Mouse (Mus musculus) G1E-ER4 (cell line): ENCODE measurements around the gene Tada2a. TPM values are rescaled to one million over a fixed set of nuclear protein-coding genes. Genes with fewer than 3 reads are reported as not detected.

ENCODE experiments used
- GATA1 ChIP-seq: IDR thresholded peaks from one replicate; pipeline ENCODE4 v1.8.0; 2012; ENCODE audit warnings: low read length, inconsistent platforms
- polyA plus RNA-seq: library from polyadenylated mRNA; stranded (reverse); fragments of >175 nt; gene quantifications from 2 replicates; pipeline ENCODE4 v1.2.3, GENCODE M21; 2012

Gene Tada2a
- polyA plus RNA-seq = 1.7 and 2.1 TPM in 2 replicates

DNA sequence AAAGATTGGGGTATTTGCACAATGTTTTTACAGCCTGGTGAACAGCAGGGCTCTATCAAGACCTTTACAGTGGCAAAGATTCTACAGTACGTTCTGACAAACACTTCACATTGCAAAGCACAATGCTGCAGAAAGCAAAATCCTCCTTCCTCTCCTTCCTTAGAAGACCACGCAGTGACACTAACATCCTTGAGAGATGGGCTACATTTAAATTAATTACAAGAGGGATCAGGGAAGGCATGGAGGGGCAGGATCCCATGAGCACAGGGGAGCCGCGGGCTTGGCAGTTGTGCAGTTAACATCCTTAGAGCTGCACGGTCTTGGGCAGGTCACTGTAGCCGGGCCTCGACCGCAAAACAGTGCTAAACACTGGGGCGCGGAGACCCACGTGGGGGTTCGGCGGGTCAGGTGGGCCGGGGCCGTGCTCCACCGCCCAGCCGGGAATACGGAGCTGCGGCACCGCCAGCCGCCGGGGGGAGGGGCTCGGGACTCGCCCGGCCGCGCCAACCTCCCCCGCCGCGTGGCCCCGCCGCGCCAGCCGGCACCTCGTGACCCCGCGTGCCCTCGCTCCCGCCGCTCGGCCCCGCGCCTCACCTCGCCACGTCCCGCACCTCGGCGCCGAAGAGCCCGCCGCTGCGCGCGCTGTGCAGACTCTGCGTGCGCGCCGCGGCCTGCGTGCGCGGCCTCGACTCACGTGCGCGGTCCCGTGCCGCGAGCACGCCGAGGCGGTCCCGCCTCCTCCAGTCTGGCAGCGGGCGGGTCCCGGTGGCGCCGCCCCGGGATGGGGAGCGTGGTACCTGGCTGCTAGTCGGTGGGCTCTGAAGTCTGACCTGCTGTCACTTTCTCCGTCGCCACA is at the start of gene Tada2a, which contains the start of gene Acaca:
Gene Tada2a (minus strand): TSS at position 658 of the 856 bp plus-strand sequence.
Gene Acaca (plus strand): TSS at position 730 of the 856 bp plus-strand sequence.
- no peak for TF ChIP-seq GATA1

DNA sequence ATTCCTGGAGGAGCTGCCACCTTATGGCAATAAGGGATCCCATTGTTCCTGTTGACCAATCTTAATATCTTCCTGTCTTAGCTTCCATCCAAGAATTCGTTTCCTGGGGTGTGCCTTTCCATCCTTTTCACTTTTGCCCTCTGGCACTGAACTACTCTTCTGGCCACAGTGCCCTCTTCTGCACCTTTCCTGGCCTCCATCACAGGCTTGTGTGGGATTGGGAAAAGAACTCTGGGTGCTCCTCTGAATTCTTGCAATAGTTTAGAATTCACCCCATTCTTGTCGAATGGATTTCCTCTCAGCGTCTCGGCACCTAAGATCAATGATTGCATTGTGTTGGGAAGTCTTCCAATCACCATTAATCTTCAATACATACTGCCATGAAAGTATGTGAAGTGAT is 49.2 kb upstream of the Tada2a start:
- no peak for TF ChIP-seq GATA1

DNA sequence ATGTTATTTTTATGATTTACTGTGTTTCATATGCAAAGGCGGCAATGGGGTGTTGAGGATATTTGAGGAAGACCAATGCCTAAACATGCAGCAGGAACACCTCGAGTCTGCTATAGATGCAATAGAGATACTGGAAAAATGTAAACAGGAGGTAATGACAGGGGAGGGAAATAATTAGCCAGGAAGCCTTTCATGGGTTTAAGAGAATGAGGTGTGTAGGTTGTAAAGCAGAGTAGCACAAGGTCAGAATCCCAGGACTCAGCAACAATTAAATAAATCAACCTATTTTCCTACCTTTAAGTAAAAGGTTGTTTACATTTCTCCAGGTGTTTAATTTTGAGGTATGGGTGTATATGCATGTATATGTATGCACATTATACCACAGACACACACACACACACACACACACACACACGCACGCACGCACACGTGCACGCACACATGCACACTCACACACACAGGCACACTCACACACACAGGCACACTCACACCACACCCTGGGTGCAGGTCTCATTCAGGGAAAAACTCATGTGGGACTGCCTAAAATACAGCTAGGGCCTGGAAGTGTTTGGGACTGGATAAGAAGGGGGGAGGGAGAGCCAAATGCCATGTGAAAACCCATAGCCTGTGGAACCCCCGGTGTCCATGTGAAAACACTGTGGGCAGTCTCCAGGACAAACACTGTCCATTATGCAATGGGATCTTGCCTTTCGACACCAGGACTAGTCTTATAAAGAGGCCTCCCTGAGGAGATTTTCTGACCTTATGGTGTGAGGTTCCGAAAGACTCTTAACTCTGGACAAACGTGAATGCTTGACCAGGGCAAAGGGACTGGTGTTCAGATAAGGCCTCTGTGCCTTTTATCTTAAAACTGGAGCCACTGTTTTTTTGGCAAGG is 43.4 kb upstream of the Tada2a start:
- no peak for TF ChIP-seq GATA1

DNA sequence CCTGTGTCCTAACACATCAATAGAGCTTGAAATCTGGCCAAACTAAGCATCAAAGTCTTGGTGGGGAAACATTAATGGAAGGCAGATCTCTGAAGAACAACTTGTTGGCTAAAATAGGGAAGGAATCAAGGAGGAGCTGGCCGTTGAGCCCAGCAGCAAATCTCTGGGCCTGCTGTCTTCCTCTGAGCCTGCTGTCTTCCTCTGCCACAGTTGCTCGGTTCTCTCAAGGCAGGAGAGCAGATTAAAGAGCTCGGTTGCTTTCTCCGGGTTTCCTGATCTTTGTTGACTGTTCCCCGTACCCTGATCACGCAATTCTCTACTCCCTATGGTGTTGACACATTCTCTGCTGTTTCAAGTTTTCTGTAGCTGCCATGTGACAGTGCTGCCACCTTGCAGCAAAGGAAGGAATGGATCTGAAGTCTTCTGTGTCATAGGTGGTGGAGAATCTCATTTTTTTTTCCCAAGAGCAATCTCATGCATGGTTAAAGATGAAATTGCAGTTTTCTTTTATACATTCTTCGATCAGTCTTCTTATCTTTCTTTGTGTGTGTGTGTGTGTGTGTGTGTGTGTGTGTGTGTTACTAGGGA is 39.4 kb upstream of the Tada2a start:
- no peak for TF ChIP-seq GATA1

DNA sequence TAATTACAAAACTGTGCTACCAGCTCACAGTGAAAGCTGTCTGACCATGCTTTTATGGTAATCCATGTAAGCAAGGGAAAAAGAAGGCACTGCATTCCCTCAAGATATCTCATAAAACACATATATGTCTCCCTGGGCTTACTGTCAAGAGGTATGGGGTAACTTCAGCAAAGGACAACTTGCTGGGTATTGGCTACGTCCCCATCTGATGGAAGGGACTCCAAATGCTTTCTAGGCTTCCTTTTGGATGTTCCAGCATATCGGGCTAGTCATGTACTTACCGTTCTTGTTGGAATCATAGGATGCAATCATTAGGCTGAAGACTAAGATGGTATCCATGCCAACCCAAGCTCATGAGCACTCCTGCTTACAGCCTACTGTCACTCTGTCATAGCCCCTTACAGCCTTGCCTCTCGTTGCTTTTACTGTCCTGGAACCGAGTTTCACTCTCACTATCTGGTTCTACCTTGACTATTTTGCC is 37.7 kb upstream of the Tada2a start, which contains the start of gene Gm11437:
Gene Gm11437 (minus strand): TSS at position 431 of the 481 bp plus-strand sequence.
- no peak for TF ChIP-seq GATA1

DNA sequence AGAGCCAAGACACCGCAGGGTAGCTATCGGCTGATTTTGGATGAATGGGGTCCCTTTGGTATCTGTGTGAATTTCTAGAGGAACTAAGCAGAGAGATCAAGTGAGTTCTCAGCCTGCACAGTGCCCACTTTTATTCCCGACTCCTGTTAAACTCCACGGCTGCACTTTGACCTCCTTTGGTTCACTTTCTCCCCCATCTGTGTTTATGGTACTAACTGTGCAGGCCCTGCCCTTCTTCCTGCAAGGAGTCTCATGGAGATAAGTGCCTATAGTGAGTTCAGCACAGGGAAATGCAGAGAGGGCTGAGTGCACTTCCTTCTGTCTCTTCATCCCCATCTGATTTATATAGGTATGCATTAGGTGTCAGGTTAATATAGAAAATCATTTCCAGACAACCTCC is 35.2 kb upstream of the Tada2a start:
- TF ChIP-seq GATA1 = no peak

DNA sequence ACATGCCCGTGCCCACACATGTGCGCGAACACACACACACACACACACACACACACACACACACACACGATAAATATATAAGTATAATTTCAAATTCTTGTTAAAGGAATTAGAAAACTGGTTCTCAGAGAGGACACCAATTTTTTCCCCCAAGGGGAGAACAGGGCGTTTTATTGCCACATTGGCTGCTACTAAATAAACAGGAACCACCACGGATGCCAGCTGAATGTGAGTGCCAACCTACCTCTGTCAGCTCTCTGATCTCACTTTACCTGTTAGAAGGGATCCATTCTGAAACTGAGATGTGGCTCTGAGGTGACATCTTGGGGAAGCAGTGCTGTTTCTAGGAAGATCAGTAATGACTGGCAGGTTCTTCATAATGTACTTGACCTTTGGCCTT is 34.7 kb upstream of the Tada2a start:
- no peak for TF ChIP-seq GATA1

DNA sequence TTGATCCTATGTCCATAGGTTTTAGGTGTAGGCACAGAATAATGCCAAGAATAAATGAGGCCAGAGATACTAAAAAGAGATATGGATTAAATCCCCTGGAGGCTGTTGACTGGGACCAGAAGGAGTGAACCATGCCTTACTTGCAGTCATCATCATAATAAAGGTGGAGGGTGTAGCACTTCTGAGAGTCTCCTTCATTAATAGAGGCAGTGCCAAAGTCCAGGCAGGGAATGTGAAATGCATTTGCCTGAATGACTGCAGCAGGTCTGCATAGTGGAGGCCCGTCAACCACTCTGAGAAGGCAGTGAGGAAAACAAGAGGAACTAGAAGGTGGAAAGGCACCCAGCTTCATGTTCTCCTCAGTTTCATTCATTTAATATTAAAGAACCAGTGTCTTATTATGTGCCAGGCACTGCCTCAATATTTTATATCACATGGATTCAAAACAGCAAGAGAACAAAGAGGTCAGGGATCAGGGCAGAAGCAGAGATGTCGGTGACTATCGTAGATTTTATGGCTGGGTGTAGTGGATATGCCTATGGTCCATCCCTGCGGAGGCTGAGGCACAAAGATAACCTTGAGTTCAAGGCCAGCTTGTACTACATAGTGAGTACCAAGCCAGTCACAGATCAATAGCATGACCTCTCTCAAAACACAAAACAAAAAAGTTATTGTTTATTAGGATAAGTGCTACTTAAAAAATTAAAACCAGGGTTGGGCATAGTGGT is 27.3 kb upstream of the Tada2a start:
- no peak for TF ChIP-seq GATA1

DNA sequence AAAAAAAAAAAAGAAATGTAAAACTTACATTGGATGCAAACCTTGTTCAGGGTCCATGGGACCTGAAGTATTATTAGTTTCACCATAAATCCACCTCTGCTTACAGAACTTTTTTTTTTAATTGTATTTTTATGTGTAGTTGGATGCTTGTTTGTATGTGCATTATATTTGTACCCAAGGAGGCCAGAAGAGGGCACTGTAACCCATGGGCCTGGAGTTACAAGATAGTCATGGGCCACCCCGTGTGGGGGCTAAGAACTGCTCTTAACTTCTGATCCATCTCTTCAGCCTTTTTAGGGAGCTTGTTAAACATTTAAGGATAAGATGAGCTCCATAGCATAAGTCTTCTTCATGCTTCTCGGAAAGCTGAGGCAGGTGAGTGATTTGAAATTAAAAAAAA is 21.5 kb upstream of the Tada2a start:
- TF ChIP-seq GATA1 = no peak

DNA sequence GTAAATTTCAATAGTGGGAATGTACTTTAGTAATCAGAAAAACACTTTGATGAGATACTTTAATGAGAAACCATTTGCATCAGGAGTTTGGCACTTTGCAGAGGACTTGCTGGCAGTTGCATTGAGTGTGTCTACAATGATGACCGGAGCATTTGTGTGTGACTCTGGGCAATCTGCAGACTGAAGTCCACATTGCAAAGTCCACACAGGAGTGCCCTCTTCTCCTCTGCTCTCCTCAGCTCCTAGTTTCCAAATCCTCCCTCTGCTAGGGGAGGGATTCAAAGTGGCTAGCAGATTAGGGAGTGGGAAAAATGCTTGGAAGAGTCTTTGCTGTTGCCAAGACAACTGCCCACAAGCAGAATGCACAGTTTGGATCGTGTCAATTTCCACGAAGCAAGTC is 16.7 kb upstream of the Tada2a start:
- no peak for TF ChIP-seq GATA1

DNA sequence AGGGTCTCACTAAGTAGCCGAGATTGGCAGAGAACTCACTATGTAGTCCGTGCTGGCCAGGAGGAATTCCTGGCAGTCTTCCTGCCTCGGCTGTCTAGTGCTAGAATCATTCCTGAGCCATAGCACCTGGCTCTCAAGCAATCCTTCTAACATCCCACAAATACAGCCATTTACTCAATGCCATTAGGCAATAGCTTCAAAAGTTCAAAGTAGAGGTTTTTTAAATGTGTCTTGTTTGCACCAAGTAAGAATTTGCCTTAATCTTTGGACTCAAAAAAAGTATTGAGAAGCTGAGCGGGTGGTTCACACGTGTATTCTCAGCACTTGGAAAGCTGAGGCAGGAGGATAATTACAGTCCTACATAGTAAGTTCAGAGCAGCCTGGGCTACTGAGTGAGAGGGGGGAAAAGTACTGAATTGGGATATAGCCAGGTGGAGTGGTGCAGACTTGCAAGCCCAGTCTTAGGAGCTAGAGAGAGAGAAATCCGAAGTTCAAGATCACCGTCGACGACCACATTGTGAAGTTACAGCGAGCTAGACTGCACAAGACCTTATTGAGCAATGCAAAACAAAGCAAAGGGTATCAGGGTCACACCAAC is 15.9 kb upstream of the Tada2a start:
- no peak for TF ChIP-seq GATA1

DNA sequence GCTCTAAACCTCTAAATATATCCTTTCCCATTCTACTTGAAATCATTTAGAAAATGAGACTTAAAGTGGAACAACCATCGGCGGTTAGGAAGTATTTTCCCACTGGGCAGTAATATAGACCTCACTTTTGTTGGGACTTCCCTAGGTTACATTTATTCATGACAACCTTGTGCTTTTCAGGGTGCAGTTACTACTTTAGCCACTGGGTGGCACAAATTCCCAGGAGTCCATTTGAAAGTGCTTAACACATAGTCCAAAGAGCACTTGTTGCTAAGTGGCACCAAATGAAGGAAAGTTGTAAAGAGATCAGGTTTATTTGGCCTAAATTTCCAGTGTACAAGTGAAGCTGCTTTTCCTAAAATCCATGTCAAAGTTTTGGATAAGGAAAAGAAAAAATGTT is 12.4 kb upstream of the Tada2a start:
- TF ChIP-seq GATA1 = no peak

DNA sequence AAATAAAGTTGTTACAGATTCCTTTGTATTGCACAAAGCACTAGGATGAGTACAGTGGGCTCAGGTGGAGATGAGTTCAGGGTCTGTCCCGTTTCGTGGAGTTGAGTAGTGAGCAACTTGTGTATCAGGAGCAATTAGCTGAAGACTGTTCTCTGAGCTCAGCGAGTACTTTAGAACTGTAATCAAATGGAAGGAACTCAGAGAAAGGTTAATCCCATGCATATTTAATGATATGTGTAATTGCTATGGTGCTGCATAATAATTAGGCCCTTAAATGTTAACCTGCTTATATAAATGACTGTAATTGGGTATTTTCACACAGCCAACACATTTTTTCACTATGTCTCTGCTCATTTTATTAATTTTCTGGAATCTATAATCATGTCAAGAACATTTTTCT is 7.1 kb upstream of the Tada2a start:
- no peak for TF ChIP-seq GATA1

DNA sequence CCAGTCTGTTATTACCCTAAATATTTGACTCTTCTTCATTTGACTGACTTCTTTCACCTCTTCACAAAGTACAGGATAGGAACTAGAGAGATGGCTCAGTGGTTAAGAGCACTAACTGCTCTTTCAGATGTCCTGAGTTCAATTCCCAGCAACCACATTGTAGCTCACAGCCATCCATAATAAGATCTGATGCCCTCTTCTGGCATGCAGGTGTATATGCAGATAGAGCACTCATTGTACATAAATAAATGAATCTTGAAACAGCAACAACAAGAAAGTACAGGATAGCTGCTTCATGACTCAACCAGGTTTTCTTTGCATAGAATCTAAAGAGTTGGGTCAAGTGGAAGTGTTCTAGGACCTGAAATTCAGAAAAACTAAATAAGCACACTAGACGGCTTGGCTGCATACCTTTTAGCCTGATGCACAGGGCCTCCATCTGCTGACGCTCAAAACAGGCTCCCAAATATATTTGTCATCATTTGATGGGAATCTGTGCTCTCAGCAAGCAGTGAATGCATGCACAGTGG is 5.0 kb upstream of the Tada2a start:
- no peak for TF ChIP-seq GATA1

DNA sequence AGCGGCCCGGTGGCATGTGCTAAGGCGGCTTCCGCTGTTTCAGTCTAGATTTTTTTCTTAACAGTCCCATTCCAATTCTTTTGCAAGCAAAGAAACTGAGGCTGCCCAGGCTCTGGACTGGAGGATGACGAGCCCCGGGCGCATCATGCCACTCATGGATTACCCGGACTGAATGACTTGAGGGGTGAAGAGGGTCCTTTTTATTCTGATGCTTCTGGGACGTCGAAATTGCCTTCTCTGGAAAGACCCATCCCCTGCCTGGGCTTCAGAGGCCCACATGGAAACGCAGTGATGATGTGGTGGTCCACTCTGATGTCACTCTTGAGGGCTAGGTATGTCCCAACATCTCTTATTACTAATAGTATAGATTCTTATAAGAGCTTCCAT is 392 bp upstream of the Tada2a start:
- no peak for TF ChIP-seq GATA1
